Mouse (Mus musculus) small intestine, adult 10 weeks (tissue): Measurements from ENCODE around the gene Skint3. TPM values are rescaled to one million over a fixed set of nuclear protein-coding genes. Genes with fewer than 3 reads are reported as not detected.

Source experiments
- polyA plus RNA-seq: library from polyadenylated mRNA; stranded (reverse); fragments of 350-450 nt; fragmentation: Illumina TruSeq; extraction: RNeasy Lipid Tissue Mini Kit (QIAGEN cat#74804); gene quantifications from one replicate; pipeline ENCODE4 v1.2.3, GENCODE M21; 2014; ENCODE audit warnings: low replicate concordance

Gene Skint3
- polyA plus RNA-seq, result 1.5 TPM

DNA sequence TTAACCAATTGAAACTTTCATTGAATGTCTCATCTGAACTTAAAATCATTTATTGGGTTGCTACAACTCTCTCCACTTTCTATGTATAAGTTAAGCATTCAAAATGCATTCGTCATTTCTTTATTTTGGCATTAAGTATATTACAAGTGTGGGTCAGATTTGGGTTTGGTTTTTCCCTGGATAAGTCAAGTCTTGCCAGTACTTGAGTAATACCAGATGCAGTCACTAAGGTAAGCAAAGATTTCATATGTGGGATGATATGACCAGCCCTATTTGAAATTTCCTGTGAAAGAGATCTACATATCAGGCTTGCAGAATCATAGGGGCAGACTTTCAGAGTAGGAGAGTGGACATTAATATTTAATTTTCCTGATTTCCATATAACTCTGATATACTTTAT, at the start of gene Skint3:
Gene Skint3 (plus strand): TSS at position 301 of the 400 bp plus-strand sequence.

Other genes with a start within 250 kb of the Skint3 start
- gene Skint1, start 226.0 kb upstream of the Skint3 start, polyA plus RNA-seq, result not detected
- not detected for gene Skint4, start 160.2 kb upstream of the Skint3 start, polyA plus RNA-seq
- not detected for gene Skint9, start 201.7 kb downstream of the Skint3 start, polyA plus RNA-seq